Mouse (Mus musculus): Measurements from ENCODE around the gene Lin7c.

Lin7c gene

GRCm38 (mm10) chr2:109942810-109943570, 52.3 kb downstream of the Lin7c start:
- peak; percentile 68 for DNase-seq

GRCm38 (mm10) chr2:109944995-109945394, 54.3 kb downstream of the Lin7c start:
- DNase-seq, result no peak

GRCm38 (mm10) chr2:109945532-109945931, 54.9 kb downstream of the Lin7c start:
- no peak for DNase-seq

GRCm38 (mm10) chr2:109946426-109946825, 55.8 kb downstream of the Lin7c start:
- no peak for DNase-seq

GRCm38 (mm10) chr2:109949519-109949918, 58.9 kb downstream of the Lin7c start:
- DNase-seq, result no peak

GRCm38 (mm10) chr2:109950311-109950710, 59.7 kb downstream of the Lin7c start:
- DNase-seq, result no peak

Data from embryo, embryonic 11 days (tissue).